Mouse (Mus musculus) layer of hippocampus, adult 18-20 months (tissue): ENCODE results near the gene Nnat. TPM values are rescaled to one million over a fixed set of nuclear protein-coding genes. Genes with fewer than 3 reads are reported as not detected.

Source experiments
- DNase-seq, 2 experiments: peaks; one replicate each; pipeline ENCODE4 v3.0.0; 2022; ENCODE audit warnings: low spot score in 2 of 2
- long read RNA-seq: library from polyadenylated mRNA; stranded (forward); transcript quantifications from one replicate; pipeline ENCODE4 v2.0.0, GENCODE M21; 2021
- total RNA-seq, 2 experiments: library from RNA; stranded (reverse); gene quantifications; 2 replicates each; pipeline ENCODE4 v1.2.3; 2021

The Nnat gene
- 100 to 1,000 TPM; 481 to 624 TPM for total RNA-seq
- long read RNA-seq, transcript Nnat-202 (3 exons, 1,213 nt) = minor isoform, 18 of 131 reads
- long read RNA-seq, transcript Nnat-205 (2 exons, 1,146 nt) = major isoform, 47 of 131 reads
- long read RNA-seq, partial matches to known transcripts = 60 of 131 reads
- long read RNA-seq, other reads (novel, unspliced or antisense) = 5 of 131 reads

DNA sequence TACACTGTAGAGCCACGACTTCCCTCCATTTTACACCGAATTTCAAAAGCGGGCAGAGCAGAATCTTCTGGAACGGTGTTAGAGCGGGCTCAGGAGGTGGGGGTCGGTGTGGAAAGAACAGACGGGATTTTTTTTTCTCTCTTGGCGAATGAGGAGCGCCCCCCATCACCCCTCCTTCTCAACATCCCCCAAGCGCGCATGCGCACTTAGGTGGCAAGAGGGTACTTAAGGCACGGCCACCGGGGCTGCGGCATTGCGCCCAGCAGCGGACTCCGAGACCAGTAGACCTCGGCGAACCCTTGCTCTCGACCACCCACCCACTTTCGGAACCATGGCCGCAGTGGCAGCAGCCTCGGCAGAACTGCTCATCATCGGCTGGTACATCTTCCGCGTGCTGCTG, at the start of gene Nnat:
Gene Nnat, plus strand, starts transcription at position 221 of the 400 bp plus-strand sequence.
- DNase-seq = peak in 1 of 2 experiments; percentile 51

DNA sequence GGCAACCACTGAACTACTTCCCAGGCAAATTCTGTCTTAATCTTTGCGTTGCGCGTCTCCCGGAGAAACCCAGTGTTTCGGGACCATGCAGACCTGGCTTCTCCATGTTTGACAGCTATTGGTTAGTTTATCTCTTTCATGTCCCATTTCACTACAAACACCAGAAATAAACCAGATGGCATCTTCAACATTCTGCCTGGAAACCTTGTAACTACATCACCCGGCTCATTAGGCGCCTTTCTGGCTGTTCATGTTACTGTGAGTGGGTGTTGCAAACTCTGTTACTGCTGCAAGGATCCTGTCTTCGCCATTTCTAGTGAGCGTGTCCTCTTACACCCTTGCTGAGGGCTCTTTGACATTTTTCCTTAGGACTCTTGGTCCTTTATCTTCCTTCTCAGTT, 47.0 kb upstream of the Nnat start:
- peak; percentile 69 to 83 for DNase-seq

DNA sequence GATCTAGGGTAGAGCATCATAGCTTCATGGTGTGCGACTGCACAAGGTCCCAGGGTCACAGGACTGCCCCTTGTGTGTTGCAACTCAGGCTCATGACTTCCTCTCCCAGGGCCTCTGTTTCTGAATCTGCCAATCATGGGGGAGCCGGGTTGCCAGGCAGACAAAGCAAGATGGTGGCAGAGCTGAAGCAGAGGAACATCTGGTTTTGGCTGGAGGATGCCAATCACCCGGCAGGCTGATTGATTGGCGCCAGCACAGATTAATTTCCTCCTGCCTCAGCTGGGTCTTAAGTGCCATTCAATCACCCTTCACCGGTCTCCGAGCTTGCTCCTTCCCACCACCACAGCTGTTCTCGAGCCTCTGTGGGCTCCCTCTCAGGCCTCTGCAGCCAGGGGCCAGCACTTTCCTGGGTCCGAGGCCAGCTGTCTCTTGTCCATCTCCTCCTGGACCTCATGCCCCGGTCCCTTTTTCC, 46.1 kb upstream of the Nnat start:
- DNase-seq = no peak

DNA sequence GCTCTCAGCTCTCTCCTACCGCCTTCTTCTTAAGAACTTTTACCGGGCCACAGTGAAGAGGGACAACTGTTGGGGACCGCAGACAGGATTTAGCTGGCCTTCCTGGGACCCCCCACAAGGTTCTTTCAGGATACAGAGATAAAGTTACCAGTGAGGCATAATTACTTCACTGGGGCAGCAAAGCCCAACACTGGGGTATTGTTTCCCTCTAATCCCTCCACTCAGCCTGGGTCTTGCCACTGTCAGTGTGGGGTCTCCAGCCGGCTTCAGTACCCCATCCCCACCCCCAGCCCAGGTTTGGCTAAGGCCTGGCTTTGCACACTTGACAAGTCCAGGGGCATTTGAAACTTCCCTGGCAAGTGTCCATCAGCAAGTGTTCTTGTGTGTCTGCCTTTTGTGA, 45.5 kb upstream of the Nnat start:
- no peak for DNase-seq

DNA sequence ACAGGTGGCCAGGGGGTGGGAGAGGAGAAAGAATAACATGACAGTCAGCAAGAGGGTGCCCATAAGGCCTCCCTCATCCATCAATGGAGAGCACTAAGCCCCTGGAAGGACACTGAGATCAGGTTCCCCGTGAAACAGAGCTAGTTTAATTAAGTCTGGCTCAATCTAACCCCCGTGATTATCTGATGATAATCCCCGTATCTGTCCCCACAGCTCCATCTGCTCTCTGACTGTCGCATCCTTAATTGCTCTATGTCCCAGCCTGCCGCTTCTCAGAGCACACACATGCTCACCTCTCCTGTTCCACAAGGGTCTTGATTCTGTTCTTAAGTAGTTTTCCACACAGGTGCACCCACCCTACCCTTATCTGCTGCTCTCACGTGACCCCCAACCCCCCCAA, 42.4 kb upstream of the Nnat start:
- DNase-seq = no peak

DNA sequence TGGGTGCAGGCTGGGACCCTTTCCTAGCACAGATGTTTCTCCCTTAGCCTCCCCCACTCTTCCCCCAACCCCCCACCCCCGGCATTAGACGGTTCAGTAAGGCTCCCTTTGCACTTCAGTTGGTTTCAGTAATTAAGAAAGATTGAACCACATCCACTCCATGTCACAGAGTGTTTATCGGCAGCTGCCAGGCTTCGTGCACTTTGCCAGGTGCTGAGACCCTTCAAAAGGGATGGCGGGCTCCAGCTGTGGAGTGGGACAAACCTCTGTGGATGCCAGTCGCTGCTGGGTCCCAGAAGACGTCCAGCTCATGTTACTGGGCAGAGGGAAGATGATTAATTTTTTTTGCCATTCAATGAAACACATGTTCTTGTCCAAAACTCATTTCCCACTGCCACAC, 41.4 kb upstream of the Nnat start:
- no peak for DNase-seq

DNA sequence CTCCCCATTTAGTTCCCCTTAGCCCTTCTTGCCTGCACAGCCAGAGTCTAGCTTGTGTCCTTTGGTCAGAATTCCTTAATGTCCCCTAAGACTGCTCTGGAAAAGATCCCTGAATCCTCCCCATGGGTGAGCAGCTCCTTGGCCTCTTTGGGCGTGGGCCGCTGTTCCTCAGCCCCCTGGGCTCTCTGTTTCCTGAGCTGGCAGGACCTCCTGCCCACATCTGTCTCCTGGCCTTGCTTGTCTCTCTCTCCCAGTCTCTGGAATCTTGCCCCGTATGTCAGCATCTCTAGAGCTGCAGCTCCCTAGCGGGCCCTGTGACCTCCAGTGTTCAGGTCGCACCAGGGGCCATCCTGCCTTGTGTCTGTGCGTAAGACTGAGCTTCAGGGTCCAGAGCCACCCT, 40.4 kb upstream of the Nnat start:
- DNase-seq = no peak

DNA sequence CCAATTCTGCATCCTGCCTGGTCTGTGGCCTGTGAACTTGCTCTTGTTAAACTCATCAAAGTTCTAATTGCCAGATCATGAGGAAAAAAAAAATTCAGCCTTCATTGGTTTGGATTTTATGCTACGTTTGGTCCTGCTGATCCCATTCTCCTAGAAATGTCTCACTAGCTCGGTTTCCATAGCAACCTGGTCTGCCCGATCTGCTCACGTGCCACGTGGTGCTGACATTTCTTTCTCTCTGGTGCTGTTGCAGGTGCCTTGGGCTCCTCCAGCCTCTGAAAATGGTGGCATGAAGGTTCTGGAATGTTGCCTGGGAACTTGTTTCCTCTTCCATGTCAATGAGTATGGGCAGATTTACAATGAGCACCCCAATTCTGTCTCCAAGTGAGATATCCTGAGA, 39.4 kb upstream of the Nnat start:
- peak in 1 of 2 experiments; percentile 65 for DNase-seq

DNA sequence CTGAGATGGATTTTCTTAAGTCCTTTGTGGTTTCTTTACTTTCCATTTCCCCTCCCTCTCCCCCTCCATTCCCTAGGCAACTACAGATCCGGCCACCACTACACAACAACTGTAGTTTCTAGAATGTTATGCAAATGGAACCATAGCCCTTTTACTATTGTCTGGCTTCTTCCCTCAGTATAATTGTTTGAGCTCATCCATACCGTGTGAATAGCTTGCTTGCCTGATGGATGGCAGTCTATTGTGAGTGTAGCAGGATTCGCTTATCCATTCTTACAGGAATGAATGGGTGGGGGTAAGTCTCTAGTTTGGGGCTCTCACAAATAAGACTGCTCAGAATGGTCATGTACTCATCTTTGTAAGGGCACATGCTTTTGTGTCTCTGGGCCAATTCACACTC, 37.3 kb upstream of the Nnat start:
- DNase-seq = no peak

DNA sequence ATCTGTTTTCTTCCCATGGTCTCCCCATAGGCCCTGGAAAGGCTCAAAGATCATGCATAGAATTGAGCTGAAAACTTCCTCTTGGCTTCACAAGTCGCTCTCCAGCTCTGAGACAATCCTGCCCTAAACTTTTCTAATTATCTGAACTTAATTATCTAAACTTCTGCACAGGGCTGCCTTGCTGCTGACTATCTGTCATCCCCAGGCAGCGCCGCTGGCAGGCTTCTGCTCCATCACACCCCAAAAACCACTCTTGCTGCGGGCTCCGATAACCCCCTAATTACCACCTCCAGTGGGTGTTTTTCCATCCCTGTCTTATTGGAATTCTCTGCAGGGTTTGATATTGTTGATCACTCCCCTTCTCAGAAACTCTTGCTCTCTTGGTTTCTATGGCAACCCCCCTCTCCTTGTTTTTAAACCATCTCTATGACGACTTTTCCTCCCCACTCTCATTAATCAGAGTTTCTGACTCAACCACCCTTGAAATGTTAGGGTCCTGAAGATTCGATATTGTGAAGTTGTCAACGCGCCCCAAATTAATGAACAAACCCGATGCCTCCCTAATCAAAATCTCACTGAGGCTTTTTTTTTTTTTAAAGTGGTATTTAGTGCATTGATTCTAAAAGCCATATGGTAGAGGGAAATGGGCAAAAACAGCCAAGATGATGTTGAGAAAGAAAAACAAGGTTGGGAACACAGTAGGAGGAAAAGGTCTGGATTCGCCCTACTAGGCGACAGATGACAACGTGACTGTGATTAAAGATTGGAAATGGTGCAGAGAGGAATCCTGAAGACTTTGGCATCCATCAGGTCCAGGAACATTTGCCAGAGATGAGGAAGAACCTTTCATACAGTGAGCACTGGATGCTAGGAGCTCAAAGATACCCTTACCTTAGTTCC, 29.6 kb upstream of the Nnat start:
- peak; percentile 34 to 57 for DNase-seq

DNA sequence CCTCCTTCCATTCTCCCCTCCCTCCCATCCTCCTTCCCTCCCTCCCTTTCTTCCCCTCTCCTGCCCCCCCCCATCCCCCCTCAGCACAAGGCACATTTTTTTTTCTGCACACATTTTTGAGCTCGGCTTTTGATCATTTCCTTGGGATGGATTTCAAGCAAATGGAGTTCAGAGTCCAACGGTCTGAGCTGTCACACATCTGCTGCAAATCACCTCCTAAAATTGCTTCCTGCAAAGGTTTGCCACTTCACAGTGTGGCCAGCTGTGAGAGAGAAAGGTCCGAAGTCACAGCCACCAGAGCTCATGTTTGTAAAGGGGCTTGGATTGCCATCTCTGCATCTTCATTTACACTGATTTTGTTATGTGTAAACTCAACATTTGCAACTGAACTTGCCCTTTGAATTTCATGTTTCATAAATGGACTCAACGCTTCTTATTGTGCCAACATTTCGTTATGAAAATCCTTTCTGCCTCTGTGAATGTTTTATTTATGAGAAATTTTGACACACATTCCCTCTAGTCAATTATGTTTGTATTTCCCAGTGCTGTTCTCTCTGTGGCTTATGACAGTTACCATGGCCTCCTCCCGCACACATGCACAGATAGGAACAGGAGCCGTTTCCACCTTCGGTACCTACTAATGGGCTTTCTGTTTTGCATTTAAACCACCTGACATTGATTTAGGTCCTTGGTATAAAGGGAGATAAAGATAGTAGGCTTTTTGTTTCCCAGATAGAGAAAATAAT, 28.0 kb upstream of the Nnat start:
- DNase-seq = no peak

DNA sequence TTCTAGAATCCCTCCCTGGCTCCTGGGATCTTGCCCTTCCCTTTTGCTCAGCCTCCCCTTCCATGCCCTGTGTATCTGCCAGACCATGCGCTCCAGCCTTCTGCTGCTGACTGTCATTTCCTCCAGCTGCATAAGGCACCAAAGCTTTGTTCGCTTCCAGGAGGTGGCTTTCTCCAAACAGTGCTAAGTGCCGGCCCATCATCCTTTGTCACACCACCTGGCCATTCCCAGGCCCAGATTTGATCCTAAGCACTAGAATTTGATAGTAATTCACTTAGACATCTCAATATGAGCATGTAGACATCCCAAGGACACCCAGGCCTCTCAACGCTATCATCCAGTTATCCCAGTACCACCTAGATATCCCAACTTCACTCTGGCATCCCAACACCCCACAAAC, 25.7 kb upstream of the Nnat start:
- DNase-seq = no peak

DNA sequence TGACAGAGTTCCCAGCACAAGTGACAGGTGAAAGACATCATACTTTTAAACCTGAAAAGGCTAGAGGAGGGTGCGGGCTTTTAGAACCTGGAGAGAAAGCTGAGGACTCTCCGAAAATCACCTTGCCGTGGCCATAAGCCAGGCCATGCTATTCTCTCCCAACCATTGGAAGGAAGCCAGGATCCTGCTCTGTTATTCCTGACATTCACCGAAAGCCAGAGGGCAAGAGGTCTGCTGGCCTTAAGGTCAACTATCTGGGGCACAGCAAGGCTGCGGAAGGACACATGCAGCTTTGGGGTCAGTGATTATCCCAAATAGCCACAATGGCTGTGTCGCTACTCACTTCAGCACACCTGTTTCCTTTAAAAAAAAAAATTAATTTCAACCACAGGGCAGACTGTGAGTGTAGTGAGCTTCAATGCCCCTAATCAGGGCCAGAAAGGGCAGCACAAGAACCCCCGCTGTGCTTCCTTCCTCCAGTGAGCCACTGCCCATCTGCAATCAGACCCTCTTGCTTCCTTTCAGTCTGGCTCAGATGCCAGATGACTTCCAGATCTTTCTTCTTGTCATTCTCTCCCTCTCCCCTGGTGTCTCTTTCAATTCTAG, 23.3 kb upstream of the Nnat start:
- DNase-seq = no peak

DNA sequence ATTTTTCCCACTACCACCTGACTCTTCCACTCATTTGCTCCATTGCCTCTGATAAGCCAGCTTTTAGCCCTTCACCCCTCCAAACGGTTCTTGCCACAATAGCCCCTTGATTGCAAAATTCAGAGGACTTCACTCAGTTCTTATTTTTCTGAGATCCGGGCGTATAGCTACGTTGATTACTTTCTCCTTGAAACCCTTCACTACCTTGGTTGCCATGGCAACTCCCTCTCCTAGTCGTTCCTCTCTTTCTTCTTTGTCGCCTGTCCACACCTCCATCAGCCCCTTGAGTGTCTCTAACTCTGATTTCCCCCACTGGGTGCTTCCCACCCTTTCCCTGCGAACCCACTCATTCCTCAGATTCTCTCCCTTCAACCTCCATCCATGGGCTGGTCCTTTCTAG, 22.8 kb upstream of the Nnat start:
- no peak for DNase-seq

DNA sequence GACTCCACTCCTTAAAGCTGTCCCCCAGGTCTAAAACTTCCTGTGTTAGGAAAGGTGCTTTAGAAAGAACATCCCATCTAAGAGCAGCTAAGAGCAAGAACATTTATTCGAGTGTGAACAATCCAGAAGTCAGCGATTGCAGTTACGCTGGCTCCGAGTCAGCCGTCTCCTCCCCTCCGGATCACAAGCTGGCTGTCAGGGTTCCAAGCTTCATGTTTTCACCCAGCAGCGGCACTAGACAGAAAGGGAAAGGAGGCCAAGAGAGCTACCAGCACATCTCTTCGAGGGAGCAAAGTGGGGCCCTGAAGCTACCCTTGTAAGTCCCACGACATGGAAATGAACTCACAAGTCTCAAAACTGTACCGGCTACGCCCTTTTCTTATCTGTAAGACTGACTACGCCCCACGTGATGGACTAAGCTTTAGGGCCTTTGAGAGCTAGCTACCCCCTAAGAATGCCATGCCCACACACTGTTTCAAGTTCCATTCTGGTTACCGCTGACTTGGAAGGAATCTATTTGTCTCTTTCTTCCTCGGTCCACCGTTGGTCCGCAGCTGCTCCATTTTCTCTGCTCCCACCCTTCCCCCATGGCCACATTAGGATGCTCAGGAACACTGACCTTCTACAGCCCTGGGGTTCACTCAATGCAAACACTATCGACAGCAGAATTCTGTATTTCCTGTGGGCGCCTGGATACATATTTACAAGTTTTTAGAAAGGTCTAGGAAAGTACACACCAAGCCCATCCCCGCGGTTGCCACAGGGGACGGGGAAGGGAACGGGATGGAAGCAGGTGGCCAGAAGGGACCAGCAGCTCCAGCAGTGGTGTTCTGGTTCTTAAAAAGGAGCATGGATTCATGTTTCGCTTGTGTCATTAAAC, 19.6 kb upstream of the Nnat start:
- peak; percentile 55 to 73 for DNase-seq

DNA sequence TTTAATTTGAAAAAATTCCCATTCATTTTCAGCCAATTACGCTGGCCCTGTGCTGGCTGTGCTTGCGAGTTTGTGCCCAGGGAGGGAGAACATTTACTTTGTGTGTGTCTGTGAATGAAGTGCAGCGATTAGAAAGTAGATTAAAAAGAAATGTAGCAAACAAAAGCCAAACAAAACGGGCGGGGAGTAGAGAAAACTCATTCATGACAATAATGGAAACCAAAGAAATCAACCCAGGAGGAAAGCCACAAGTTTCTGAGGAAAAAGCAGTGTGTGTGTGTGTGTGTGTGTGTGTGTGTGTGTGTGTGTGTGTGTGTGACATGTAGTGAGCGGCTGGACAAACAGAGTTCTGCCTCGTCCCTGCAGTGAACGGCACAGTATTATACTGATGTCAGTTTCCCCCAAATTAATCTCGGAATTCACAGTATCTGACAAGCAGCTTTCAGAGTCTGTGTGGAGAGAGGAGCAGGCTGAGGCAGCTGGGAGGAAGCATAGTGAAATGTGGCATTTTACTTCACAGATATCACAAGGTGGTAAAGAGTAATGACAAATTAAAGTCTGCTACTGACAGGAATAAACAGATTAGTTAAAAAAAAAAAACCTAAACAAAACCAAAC, 18.8 kb upstream of the Nnat start:
- no peak for DNase-seq

DNA sequence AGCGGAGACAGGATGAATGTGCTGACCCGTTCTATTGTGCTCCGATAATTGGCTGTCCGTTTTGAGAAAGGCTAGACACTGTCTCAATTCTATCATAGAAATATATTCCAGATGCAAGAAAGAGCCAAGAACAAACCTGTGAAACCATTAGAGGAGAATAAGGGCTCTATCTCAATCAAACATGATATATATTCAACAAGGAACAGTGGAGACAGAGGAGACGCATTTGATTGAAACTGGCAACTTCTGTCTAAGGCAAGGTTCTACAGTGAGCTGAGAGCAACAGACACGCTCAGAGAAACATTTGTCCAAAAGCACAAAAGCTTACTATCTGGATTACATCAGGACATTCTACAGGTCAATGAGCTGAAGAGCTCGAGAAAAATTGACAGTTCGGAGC, 18.2 kb upstream of the Nnat start:
- no peak for DNase-seq

DNA sequence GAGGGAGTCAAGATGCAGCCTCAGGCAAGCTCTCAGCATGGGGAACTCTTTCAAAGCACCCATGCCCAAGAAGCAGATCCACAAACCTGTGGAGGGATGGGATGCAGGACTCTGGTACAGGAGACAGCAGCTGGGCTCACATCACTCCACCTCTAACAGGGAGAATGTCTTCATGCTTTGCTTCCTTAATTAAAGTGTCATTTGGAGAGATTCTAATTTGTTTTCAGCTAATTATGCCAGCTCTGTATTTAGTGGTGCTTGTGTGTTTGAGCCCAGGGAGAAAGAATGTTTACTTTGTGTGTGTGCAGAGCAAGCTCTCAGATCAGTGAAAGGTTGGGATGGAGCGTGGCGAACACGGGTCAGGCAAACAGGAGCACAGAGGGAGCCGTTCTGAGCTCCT, 17.5 kb upstream of the Nnat start:
- no peak for DNase-seq

DNA sequence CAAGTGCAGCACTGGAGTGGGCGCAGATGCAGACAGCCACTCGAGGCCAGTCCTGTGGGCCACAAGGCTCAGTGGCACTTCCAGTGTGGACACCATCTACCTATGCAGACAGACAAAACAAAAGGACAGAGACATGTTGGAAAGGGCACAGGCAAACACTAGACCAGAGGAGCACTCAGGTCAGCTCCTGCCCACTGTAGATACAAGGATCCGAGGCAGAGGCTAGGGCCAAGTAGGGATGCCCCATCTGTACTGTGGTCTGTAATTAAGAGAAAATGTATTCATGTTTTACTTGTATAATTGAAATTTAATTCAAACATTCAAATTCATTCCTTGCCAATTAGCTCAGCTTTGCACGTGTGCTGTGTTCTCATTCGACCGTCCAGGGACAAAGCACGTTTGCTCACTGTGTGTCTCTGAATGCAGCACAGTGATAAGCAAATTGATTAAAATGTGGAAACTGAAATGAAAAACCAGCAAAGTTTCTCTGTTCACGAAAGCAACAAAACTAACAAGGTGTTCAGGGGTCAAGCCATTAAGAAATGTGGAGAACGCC, 15.5 kb upstream of the Nnat start:
- DNase-seq = no peak

DNA sequence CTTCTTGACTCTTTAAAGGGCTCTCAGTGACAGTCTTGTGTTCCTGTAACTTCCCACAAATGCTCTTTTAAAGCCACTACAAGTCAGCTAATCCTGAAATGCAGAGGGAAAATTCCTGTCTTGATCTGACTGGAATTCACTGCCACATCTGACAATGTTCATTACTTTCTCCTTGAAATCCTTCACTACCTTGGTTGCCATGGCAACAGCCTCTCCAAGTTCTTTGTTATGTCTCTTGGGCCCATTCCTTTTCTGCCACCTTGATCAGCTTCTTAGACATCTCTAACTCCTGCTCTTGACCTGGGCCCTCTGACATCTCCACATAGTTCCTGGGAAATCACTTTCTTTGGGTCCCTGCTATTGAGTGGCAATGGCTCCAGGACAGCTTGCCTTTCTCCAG, 13.2 kb upstream of the Nnat start:
- no peak for DNase-seq
